Mouse (Mus musculus) layer of hippocampus, postnatal 14 days (tissue): ENCODE data around the gene Eif2b4. TPM values are rescaled to one million over a fixed set of nuclear protein-coding genes. Genes with fewer than 3 reads are reported as not detected.

Experiments
- DNase-seq, 2 experiments: peaks; one replicate each; pipeline ENCODE4 v3.0.0; 2021 to 2022; ENCODE audit warnings: low spot score in 2 of 2, mixed read lengths in 1 of 2
- total RNA-seq, 2 experiments: library from RNA; stranded (reverse); gene quantifications; 2 replicates each; pipeline ENCODE4 v1.2.3; 2021

Gene Eif2b4
- total RNA-seq, 2 experiments from 2014 or later, result 48.1 to 55.2 TPM

DNA sequence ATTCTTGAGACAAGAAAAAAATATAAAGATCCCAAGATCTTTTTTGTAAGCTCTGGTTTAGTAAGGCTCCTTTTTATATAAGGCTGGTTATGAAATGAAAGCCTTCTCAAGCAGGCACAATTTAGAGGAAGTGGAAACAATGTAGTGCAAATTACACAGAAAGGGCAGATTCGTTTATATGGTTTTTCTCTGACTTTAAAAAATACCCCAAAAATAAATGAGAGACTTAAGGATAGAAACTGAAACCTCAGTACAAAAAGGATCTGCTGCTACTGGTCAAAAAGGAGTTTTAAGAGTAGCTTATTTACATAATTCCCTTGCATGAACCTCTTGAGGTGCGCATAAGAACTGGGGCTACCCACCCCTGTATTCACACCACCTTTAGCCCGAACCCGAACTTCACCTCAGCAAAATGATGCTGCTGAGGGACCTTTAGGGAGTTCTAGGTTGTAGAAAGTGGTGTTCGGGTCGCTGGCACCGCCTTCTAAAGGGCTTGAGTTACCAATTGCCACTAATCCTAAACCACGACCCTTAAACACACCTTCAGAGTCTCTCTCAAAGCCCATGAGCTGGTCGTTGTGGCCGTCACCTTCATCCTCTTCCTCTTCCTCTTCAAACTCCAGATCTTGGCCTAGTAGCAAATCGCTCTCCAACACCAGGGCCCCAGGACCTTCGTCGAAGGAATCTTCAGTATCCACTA, 8.0 kb upstream of the Eif2b4 start:
- no peak for DNase-seq

DNA sequence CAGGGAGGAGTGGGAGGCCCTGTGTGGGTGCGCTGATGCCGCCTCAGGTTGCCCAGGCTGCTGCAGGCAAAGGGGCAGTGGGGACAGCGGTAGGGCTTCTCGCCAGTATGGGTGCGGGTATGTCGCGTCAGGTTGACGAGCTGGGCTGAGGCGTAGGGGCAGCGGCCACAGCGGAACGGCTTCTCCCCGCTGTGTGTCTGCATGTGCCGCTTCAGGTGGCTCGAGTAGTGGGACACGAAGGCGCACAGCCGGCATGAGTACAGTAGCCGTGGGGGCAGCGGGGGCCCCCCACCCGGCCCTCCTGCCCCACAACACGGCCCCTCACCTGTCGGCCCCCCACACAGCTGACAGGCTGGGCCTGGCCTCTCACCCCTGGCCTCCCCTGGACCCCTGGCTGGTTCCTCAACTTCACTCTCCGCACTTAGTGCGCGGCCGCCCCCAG, 7.1 kb upstream of the Eif2b4 start:
- no peak for DNase-seq

DNA sequence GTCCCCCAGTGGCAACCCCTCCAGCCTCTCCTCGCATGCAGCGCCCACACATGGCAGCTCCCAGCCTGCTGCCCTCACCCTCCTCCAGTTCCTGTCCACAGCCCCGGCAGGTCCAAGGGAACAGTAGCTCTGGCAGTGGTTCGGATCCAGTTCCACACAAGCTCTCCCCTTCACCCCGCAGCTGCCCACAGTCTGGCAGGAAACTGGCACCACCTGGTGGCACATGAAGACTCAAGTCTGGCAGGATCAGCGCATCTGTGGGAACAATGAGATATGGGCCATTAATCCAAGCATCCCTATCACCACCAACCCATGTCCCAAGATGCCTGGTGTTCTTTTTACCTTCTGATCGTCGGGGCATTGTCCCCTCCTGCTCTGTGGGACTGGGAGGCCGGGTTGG, 6.7 kb upstream of the Eif2b4 start:
- no peak for DNase-seq

DNA sequence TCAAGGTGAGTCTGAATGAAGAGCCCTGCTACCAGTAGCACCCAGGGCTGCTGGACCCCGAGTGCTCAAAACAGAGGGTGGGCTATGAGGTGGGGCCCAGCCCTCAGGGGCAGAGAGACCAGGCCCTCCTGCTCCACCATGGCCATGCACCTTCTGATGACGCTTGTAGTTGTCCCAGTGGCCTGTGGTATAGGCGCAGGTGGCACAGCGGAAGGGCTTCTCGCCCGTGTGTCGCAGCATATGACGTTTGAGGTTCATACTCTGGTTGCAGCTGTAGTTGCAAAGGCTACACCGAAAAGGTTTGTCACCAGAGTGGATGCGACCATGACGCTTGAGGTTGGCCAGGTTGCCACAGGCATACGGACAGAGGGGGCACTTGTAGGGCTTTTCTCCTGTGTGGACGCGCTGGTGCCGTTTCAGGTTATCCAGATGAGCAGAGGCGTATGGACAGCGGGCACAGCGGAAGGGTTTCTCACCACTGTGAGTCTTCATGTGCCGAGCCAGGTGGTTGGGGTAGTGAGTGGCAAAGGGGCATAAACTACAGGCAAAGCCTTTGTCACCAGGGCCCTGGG, 6.2 kb upstream of the Eif2b4 start:
- no peak for DNase-seq

DNA sequence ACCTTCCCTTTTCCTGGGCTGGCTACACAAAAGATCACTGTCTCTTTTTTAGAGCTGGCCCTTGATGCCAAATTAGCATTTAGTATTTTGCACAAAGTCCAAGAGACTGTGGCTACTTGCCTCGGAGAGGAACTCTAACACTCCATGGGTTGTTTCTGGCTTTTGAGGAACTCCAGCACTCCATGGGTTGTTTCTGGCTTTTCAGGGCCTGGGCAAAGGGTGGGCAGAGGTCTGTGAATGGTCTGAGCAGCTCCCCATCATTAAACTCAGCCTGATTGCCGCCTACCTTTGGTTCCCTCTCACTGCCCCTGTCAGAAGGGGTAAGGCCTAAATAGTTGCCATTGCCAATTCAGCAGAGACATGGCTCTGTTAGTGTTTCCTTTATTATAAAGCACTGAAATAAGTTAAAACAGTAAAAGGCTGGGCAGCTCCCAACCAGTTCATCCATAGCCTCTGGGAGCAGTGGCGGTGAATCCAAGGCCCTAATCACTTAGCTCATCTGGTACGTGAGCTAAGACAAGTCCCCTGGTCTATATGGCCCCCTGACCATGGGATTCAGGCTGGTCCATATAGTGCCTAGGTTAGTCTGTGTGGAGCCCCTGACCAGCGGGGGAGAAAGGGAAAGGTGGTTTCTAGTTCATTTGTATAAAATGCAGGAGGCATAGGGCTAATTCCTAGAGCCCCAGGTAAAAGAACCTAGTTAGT, 5.5 kb upstream of the Eif2b4 start:
- DNase-seq, result no peak

DNA sequence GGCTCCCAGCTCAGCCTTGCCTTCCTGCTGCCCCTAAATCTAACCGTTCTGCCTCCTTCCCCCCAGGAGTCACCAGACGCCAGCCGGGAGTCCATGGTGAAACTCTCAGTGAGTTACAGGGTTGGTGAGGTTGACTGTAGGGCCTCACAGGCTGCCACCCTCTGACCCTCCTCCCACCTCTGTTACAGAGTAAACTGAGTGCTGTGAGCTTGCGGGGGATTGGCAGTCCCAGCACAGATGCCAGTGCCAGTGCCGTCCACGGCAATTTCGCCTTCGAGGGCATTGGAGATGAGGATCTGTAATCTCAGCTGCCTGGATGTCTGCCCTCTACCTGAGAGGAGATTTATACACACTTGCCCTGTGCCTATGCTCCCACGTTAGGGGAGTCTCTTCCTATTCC, 4.9 kb upstream of the Eif2b4 start:
- no peak for DNase-seq

DNA sequence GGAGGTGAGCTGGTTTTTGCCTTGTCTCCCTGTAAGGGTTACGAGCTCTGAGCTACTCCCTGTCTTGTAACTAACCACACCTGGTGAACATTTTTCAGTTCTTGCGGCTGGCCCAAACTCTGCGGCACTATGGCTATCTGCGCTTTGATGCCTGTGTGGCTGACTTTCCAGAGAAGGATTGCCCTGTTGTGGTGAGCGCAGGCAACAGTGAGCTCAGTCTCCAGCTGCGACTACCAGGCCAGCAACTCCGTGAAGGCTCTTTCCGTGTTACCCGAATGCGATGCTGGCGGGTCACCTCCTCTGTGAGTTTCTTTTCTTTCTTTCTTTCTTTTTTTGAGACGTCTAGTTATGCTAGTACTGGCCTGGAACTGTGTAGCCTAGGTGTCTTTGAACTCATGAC, 3.8 kb upstream of the Eif2b4 start:
- no peak for DNase-seq

DNA sequence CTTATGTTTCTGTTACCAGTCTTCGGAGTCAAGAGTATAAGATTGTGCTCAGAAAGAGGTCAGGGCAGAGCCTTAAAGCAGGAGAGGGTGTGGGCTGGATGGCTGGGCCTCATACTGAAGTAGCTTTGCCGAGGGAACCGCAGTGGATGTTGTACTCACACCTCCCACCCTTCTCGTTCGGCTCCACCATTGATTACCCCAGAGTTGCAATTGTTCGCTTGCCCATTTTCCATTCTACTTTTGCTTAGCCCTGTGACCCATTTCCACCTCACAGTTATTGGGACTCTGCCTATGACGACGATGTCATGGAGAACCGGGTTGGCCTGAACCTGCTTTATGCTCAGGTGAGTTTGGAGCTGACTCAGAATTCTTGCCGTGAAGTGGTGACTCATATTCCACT, 3.0 kb upstream of the Eif2b4 start:
- DNase-seq, result no peak

DNA sequence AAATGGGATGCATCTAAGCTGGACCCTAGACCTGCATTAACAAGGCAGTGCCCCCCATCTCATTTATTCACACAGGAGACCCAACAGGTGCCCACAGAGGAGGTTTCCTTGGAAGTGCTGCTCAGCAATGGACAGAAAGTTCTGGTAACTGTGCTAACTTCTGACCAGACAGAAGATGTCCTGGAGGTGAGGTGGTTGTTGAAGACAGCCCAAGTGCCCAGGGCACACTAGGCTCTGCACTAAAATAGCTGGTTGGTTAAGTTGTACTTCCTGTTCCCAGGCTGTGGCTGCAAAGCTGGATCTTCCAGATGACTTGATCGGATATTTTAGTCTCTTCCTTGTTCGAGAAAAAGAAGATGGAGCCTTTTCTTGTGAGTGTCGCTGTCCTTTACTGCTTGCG, 2.4 kb upstream of the Eif2b4 start:
- DNase-seq, result no peak

DNA sequence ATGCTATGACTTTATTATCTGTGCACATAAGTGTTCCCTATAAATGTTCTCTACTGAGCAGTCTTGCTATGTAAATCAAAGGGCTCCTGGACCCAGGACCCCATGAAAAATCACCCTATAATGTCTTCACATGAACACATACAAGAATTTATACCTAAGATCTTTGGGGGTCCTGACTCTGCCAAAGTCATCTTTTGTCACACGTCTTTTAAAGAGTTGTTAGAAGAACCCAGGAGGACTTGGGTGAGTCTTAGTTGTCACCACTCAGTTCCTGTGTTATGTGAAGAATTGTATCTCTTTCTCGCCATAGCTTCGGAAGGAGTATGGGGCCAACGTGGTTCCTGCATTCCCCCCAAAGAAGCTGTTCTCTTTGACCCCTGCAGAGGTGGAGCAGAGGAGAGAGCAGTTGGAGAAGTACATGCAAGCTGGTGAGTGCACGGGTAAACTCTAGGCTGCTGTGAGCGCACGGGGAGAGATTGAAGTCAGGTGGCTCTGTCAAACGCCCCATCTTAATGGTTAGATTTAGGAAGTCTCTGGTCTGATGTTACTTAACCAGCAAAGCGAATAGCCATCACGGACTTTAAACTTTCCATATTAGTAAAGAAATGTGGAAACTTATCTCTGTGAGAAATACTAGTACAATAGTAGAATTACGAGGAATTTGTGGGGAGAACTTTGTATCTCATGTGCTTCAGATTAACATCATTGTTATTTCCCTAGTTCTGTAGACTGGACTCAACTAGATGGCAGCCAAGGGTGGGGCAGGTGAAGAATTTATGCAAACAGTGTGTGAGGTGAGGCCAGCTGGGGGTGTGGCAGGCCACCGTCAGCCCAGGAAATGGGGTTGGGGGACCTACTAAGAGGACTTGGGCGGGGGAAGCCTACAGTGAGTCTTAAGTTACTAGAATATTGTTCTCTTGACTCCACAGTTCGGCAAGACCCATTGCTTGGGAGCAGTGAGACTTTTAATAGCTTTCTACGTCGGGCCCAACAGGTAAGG, 1.6 kb upstream of the Eif2b4 start:
- no peak for DNase-seq

DNA sequence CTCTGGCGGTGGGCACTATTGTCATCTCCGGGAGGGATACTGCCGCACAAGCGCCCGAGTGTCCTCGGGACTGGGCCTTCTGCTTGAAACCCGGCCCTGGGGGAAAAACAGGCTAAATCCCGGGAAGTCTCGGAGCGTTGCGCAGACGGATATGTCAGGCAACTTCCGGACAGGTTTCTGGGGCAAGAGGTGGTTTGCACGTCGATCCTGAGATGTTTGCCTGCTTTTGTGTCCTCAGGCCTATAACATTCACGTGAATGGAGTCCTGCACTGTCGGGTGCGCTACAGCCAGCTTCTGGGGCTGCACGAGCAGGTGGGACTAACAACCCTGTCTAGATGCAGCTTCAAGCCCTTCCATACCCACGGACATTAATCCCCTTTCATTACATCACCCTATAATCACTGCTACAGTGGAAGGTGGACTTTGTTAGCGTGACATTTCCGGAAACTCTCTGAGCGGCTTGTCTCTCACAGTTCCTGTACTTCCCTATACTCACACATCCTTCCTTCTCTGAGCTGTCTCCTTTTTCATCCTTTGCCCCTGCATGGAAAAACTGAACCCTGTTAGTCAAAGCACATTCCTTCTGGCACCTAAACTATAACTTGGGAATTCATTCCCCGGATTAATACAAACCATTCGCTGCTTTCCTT, 526 bp upstream of the Eif2b4 start:
- no peak for DNase-seq

DNA sequence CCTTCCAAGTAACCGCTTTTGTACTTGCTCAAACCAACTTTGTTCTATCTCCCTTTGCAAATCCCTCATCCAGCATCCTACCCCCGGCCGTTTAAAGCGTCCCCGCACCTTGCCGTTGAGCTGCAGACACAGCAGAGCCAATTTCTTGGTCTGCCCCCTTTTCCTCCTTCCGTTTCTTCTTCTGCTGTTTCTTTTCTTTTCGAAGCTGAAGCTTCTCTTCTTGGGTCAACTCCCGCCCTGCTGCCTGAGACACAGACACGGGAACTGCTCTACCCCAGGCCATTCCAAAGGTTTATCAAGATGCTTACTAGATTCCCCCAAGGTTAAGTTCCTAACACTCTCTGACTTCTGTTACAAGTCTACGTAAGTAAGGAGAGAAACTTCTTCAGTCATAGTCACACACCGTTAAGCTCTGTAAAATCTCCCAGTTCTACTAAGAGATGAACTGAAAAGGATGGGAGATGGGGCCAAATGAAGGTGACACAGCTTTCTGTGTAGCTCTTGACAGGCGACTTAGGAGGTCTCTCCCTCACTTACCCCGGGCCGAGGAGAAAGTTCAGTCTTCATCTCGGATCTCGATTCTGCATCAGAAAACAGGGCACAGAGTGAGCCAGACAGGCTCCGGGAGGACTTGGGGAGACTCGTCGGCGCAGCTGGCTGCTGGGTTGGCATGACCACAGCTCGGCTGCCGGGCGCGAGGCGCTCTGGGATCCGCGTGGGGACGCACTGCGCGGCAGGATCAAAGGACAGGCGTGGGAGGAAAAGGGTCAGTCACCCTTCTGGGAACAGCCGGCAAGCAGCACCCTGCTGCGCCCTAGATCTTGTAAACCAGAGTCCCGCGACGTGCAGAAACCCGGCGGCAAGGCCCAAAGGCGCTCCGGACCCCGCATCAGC, 938 bp downstream of the Eif2b4 start:
- DNase-seq, result no peak

DNA sequence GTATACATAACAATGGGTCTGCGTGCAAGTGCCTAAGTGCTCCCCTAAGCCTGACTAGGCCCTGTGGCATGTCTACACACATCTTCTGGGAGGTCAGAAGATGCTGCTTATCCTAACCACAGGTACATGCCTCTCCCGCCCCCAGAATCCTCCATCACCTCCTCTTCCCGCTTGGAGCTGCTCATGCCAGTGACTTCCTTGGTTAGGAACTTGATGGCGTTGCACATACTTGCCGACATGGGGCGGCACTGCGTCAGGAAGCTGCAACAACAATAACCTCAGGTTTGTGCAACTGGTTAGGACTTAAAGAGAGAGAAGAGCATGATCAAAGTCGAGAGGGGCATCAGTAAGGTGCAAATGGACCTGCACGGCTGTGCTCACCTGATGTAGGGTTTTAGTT, 3.0 kb downstream of the Eif2b4 start:
- DNase-seq, result no peak

DNA sequence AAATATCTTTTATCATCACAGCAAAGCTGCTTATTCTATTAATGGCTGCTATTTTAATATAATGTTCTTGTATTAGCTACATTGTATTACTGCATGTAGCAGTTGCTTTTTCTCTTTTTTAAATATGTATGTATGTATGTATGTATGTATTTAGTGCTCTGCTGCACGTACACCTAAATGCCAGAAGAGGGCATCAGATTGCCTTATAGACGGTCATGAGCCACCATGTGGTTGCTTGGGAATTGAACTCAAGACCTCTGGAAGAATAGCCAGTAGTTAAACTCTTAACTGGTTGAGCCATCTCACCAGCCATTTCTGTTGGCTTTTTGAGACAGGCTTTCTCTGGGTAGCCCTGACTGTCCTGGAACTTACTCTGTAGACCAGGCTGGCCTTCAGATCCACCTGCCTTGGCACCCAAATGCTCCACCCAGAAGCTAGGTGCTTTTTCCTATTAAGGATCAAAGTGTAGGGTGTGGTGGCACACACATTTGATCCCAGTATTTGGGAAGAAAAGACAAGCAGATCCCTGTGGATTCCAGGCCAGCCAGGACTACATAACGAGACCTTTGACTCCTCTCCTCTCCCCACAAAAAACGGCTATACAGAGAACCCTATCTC, 4.9 kb downstream of the Eif2b4 start:
- no peak for DNase-seq

DNA sequence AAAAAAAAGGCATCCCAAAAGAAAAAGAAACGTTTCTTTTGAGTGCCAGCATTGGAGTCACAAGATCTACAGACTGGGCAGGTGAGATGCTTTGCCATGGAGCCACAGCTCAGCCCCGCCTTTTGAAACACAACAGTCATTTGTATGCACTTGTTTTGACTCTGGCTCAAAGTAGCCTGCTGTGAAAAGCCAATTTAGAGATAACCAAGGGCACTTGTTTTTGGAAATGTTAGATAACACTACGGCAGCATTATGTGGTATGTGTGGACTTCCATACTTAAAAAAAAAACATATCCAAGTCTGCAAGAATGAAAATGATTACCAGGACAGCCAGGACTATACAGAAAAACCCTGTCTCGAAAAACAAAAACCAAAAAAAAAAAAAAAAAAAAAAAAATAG, 9.6 kb downstream of the Eif2b4 start:
- DNase-seq, result no peak

DNA sequence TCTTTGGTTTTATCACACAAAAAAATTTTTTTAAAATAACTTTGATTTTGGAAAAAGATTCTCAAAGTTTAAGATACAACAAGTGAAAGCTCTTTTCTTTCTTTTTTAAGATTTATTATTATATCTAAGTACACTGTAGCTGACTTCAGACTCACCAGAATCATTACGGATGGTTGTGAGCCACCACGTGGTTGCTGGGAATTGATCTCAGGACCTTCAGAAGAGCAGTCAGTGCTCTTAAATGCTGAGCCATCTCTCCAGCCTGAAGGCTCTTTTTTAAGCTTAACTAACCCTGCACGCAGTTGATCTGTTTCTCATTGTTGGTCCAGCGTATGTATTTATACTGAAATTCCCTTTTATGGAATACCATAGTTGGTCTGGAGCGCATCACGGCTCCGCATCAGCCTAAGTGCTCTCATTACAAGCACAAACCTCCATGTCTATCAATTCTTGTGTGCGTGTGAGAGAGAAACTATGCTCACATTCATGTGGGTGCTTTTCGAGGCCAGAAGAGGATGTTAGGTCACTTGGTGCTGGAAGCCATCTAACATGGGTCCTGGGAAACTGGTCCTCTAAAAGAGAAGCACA, 12.0 kb downstream of the Eif2b4 start:
- DNase-seq, result no peak

DNA sequence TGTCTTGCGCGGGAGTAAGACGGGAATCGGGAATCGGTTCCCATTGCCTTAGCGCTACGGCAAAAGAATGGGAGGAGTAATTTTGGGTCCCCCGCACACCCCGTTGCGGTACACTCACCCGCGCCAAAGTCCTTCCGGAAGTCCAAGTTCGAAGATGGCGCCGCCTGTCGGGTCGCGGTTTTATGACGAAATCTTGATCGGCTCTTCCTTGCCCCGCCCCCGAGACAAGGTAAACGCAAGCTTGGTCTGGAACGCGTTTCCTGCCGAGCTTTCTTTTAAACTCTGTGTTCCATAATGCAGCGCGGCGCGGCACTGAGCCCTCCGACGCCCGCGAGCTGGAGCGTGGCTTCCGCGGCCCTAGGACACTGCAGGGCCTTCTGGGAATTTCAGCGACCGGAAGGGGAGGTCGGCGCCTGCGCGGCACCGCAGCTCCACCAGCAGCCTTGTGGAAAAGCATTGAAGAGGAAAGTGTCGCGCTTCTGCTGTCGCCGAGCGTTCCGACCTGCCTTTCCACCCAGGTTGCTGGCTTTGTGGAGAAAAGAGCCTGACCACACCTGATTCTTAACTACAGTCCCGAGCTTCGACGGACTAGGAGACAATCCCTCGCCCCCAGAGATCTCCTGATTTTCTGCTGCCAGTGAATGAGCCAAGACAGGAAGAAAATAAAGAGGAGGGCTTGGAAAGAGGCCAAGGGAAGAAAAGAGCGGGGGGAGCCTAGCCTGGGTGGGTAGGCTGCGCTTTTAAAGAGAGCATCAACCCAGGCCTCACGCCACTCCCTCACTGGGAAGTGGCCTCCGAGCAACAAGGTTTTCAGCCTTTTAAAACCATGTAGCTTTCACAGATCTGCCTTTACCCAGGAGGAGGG, 13.2 kb downstream of the Eif2b4 start, which contains the start of the genes Gm29609 and Gtf3c2:
Gm29609 (minus strand) TSS at position 146 of the 865 bp plus-strand sequence.
Gtf3c2 (minus strand) TSS at position 379 of the 865 bp plus-strand sequence.
- peak; percentile 96 to 98 for DNase-seq

DNA sequence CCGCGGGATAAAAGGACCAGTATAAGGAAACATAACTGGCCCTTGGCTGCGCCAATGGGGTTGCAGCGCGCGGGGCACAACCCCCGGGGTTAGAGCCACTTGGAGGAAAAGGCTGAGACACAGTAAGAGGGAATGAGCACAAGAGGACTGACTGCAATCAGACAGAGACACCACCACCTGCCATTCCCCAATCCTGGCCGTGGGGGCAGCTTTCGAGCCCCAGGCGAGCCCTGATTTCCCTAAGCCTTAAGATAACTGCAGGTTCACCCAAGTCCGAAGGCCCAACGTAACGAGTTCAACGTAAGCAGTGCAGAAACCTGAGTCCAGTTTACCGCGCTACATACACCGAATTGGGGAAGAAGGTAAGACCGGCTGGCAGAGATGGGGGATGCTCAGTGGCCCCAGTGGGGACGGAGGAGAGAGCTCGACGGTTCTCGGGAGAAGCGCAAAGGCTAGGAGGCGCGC, 13.9 kb downstream of the Eif2b4 start:
- no peak for DNase-seq
